Mouse (Mus musculus): ENCODE data around the gene Rbm38. TPM values are rescaled to one million over a fixed set of nuclear protein-coding genes. Genes with fewer than 3 reads are reported as not detected.

The Rbm38 gene
- polyA plus RNA-seq, 1 experiment from 2014 or later, result 126 TPM

- H3K4me3 ChIP-seq (ENCODE audit: low read depth, low read length), result no peak overlapping the region
- WGBS (ENCODE audit: insufficient replicate concordance), result 18% methylated on average over 4 of the region's 4 CpGs
- H3K27ac ChIP-seq (ENCODE audit: low read depth), result no peak overlapping the region
- no peak overlapping the region for H3K4me2 ChIP-seq (ENCODE audit: low read depth, low read length)
- H3K9me3 ChIP-seq (ENCODE audit: low read length), result no peaks in the 10 kb centered on the region
- TF ChIP-seq CTCF (IDR thresholded peaks at IDR 0.05; ENCODE audit: low read depth) (peak; percentile 86), EP300 (IDR thresholded peaks at IDR 0.05; ENCODE audit: low read depth) (no peak)
- H3K4me1 ChIP-seq (ENCODE audit: insufficient read depth), result peaks cover 7% of the 10 kb centered on the region
- no peaks in the 10 kb centered on the region; the same call in 1 of the 2 replicates for H3K27me3 ChIP-seq (ENCODE audit: insufficient read depth, low read length)
- no peaks in the 10 kb centered on the region for H3K36me3 ChIP-seq (replicated peaks; ENCODE audit: insufficient read depth, low read length)
- DNase-seq (peak; percentile 78), ATAC-seq (no peak)
- H3K9ac ChIP-seq (replicated peaks), result no peak overlapping the region
These were observed 24.1 kb upstream of the Rbm38 start for GRCm38 (mm10) chr2:172996207-172996606.

GRCm38 (mm10) chr2:172997748-172998147, 22.6 kb upstream of the Rbm38 start:
- peaks cover 2% of the 10 kb centered on the region for H3K36me3 ChIP-seq (replicated peaks; ENCODE audit: insufficient read depth, low read length)
- 58% methylated on average over 11 of the region's 11 CpGs for WGBS (ENCODE audit: insufficient replicate concordance)
- H3K9me3 ChIP-seq (ENCODE audit: low read length), result no peaks in the 10 kb centered on the region
- ATAC-seq (no peak), DNase-seq (no peak)
- H3K4me3 ChIP-seq (ENCODE audit: low read depth, low read length), result no peak overlapping the region
- TF ChIP-seq CTCF (IDR thresholded peaks at IDR 0.05; ENCODE audit: low read depth), result no peak
- TF ChIP-seq EP300 (IDR thresholded peaks at IDR 0.05; ENCODE audit: low read depth), result no peak
- no peak overlapping the region for H3K4me2 ChIP-seq (ENCODE audit: low read depth, low read length)
- peaks cover 16% of the 10 kb centered on the region for H3K4me1 ChIP-seq (ENCODE audit: insufficient read depth)
- H3K9ac ChIP-seq (replicated peaks), result no peak overlapping the region
- H3K27ac ChIP-seq (ENCODE audit: low read depth), result no peak overlapping the region
- H3K27me3 ChIP-seq (ENCODE audit: insufficient read depth, low read length), result no peaks in the 10 kb centered on the region

- H3K9ac ChIP-seq (replicated peaks), result no peak overlapping the region
- no peak for DNase-seq
- H3K36me3 ChIP-seq (replicated peaks; ENCODE audit: insufficient read depth, low read length), result peaks cover 8% of the 10 kb centered on the region
- no peak overlapping the region for H3K4me2 ChIP-seq (ENCODE audit: low read depth, low read length)
- ATAC-seq, result no peak
- no peak overlapping the region for H3K4me3 ChIP-seq (ENCODE audit: low read depth, low read length)
- no peaks in the 10 kb centered on the region for H3K9me3 ChIP-seq (ENCODE audit: low read length)
- 60% methylated on average over 7 of the region's 7 CpGs for WGBS (ENCODE audit: insufficient replicate concordance)
- TF ChIP-seq EP300 (IDR thresholded peaks at IDR 0.05; ENCODE audit: low read depth) (no peak), CTCF (IDR thresholded peaks at IDR 0.05; ENCODE audit: low read depth) (no peak)
- H3K27me3 ChIP-seq (ENCODE audit: insufficient read depth, low read length), result no peaks in the 10 kb centered on the region
- H3K27ac ChIP-seq (ENCODE audit: low read depth), result no peak overlapping the region
- peaks cover 16% of the 10 kb centered on the region for H3K4me1 ChIP-seq (ENCODE audit: insufficient read depth)
These were observed 21.8 kb upstream of the Rbm38 start for GRCm38 (mm10) chr2:172998478-172998877.

- TF ChIP-seq EP300 (IDR thresholded peaks at IDR 0.05; ENCODE audit: low read depth) (peak; percentile 80; the same call in 1 of the 2 replicates), CTCF (IDR thresholded peaks at IDR 0.05; ENCODE audit: low read depth) (peak; percentile 95)
These were observed 20.5 kb upstream of the Rbm38 start, which contains the start of gene Rae1 for GRCm38 (mm10) chr2:172999630-173000284. TSS of gene Rae1 (plus strand) at chr2:173000117.

GRCm38 (mm10) chr2:173000285-173000652, 20.0 kb upstream of the Rbm38 start:
- H3K4me2 ChIP-seq (ENCODE audit: low read depth, low read length), result peak overlapping the region; percentile 97
- ATAC-seq (peak; percentile 89), DNase-seq (peak; percentile 86)
- H3K36me3 ChIP-seq (replicated peaks; ENCODE audit: insufficient read depth, low read length), result peaks cover 26% of the 10 kb centered on the region
- peak overlapping the region; percentile 100 for H3K4me3 ChIP-seq (ENCODE audit: low read depth, low read length)
- H3K27me3 ChIP-seq (ENCODE audit: insufficient read depth, low read length), result no peaks in the 10 kb centered on the region
- TF ChIP-seq EP300 (IDR thresholded peaks at IDR 0.05; ENCODE audit: low read depth) (no peak), CTCF (IDR thresholded peaks at IDR 0.05; ENCODE audit: low read depth) (no peak)
- H3K9me3 ChIP-seq (ENCODE audit: low read length), result no peaks in the 10 kb centered on the region
- peaks cover 16% of the 10 kb centered on the region for H3K4me1 ChIP-seq (ENCODE audit: insufficient read depth)
- H3K27ac ChIP-seq (ENCODE audit: low read depth), result peak overlapping the region; percentile 98
- H3K9ac ChIP-seq (replicated peaks), result peak overlapping the region; percentile 97
- under 1% methylated on average over 42 of the region's 42 CpGs for WGBS (ENCODE audit: insufficient replicate concordance)

More at GRCm38 (mm10) chr2:172999630-173000284, 20.5 kb upstream of the Rbm38 start, which contains the start of gene Rae1:
- peaks cover 21% of the 10 kb centered on the region for H3K36me3 ChIP-seq (replicated peaks; ENCODE audit: insufficient read depth, low read length)
- peak within 1 kb of the TSS; percentile 97 for H3K4me2 ChIP-seq (ENCODE audit: low read depth, low read length)
- H3K4me3 ChIP-seq (ENCODE audit: low read depth, low read length), result peak within 1 kb of the TSS; percentile 100
- no peaks in the 10 kb centered on the region for H3K27me3 ChIP-seq (ENCODE audit: insufficient read depth, low read length)
- peak within 1 kb of the TSS; percentile 97 for H3K9ac ChIP-seq (replicated peaks)
- under 1% methylated on average over 44 of the region's 45 CpGs for WGBS (ENCODE audit: insufficient replicate concordance)
- peak; percentile 100 for DNase-seq
- ATAC-seq, result peak; percentile 97
- peak within 1 kb of the TSS; percentile 98 for H3K27ac ChIP-seq (ENCODE audit: low read depth)
- no peaks in the 10 kb centered on the region for H3K9me3 ChIP-seq (ENCODE audit: low read length)
- peaks cover 16% of the 10 kb centered on the region for H3K4me1 ChIP-seq (ENCODE audit: insufficient read depth)

- H3K4me1 ChIP-seq (ENCODE audit: insufficient read depth), result peaks cover 16% of the 10 kb centered on the region
- ATAC-seq (no peak), DNase-seq (no peak)
- peak overlapping the region; percentile 98; the same call in 1 of the 2 replicates for H3K27ac ChIP-seq (ENCODE audit: low read depth)
- H3K4me3 ChIP-seq (ENCODE audit: low read depth, low read length), result peak overlapping the region; percentile 100
- peak overlapping the region; percentile 97 for H3K9ac ChIP-seq (replicated peaks)
- no peaks in the 10 kb centered on the region for H3K9me3 ChIP-seq (ENCODE audit: low read length)
- TF ChIP-seq EP300 (IDR thresholded peaks at IDR 0.05; ENCODE audit: low read depth) (no peak), CTCF (IDR thresholded peaks at IDR 0.05; ENCODE audit: low read depth) (no peak)
- peaks cover 33% of the 10 kb centered on the region for H3K36me3 ChIP-seq (replicated peaks; ENCODE audit: insufficient read depth, low read length)
- H3K4me2 ChIP-seq (ENCODE audit: low read depth, low read length), result peak overlapping the region; percentile 97
- no peaks in the 10 kb centered on the region for H3K27me3 ChIP-seq (ENCODE audit: insufficient read depth, low read length)
- 13% methylated on average over 8 of the region's 8 CpGs for WGBS (ENCODE audit: insufficient replicate concordance)
These were observed 19.4 kb upstream of the Rbm38 start for GRCm38 (mm10) chr2:173000921-173001320.

All from liver, postnatal 0 days (tissue).